ENCODE assay signal across 30 mouse cellular contexts in genomic region chr15:82896336-82896735, GRCm38 (mm10).
DNase-seq lines count a peak whose midpoint lies in the region; ATAC-seq and TF ChIP-seq lines count a peak whose summit lies in the region.
"Had no signal": no experiment of that assay in that cellular context is flagged by ENCODE, and none has a peak within 500 bp of the region (broad histone marks: within the 10 kb centered on the region; RNA-seq: fewer than 3 reads in every experiment).

No protein-coding gene starts in this region.

- TF ChIP-seq CTCF in MEL (IDR thresholded peaks at IDR 0.05 in 2 of 3, conservative IDR thresholded peaks at IDR 0.05 in 1 of 3; ENCODE audit: control insufficient read depth in 1 of 3, insufficient read depth in 1 of 3, low read depth in 2 of 3, low read length in 3 of 3, poor library complexity in 1 of 3, severe bottlenecking in 1 of 3) = peak in 1 of 3 experiments; percentile 3; a peak in 1 of 6 replicates

- no peak for TF ChIP-seq POLR2A in MEL (IDR thresholded peaks at IDR 0.05; ENCODE audit: control insufficient read depth in 1 of 2, insufficient read depth in 1 of 2, low read depth in 1 of 2, low read length in 2 of 2, poor library complexity in 1 of 2)

- H3K4me3 ChIP-seq in liver, embryonic 12.5 days = no peak overlapping the region
- H3K4me3 ChIP-seq in MEL (ENCODE audit: control insufficient read depth in 1 of 2, insufficient read depth in 1 of 2, low read depth in 2 of 2, low read length in 2 of 2) = peak overlapping the region in 1 of 2 experiments; percentile 30; a peak in 2 of 4 replicates
- H3K4me3 ChIP-seq in midbrain, embryonic 16.5 days (ENCODE audit: low read depth, low read length) = no peak overlapping the region
- H3K4me3 ChIP-seq: erythroblast, embryonic 14.5 days; hindbrain, embryonic 12.5 days; limb, embryonic 13.5 days; midbrain, embryonic 13.5 days; neural tube, embryonic 15.5 days had no signal

- H3K27ac ChIP-seq in liver, embryonic 12.5 days = no peak overlapping the region
- no peak overlapping the region for H3K27ac ChIP-seq in MEL (ENCODE audit: control insufficient read depth, low read depth, low read length)
- H3K27ac ChIP-seq in midbrain, embryonic 16.5 days (ENCODE audit: low read length) = no peak overlapping the region
- H3K27ac ChIP-seq: hindbrain, embryonic 12.5 days; hindbrain, postnatal 0 days; limb, embryonic 13.5 days; midbrain, embryonic 13.5 days; neural tube, embryonic 15.5 days; stomach, postnatal 0 days had no signal

- WGBS in liver, embryonic 12.5 days (ENCODE audit: insufficient replicate concordance) = 27% methylated on average over 1 of the region's 1 CpGs
- 74% methylated on average over 1 of the region's 1 CpGs for WGBS in midbrain, embryonic 16.5 days

- TF ChIP-seq RAD21 in MEL (IDR thresholded peaks at IDR 0.05; ENCODE audit: low read depth, low read length) = no peak

- TF ChIP-seq EP300 in MEL (IDR thresholded peaks at IDR 0.05; ENCODE audit: low read depth in 1 of 2, low read length in 2 of 2) = no peak

- no peak for ATAC-seq in liver, embryonic 12.5 days
- no peak for ATAC-seq in midbrain, embryonic 16.5 days
- no peak for ATAC-seq in frontal cortex, adult (ENCODE audit: low TSS enrichment)
- ATAC-seq: forebrain, embryonic 16.5 days; hindbrain, postnatal 0 days; intestine, embryonic 16.5 days; midbrain, embryonic 13.5 days had no signal

- H3K27me3 ChIP-seq in liver, embryonic 12.5 days (replicated peaks) = no peaks in the 10 kb centered on the region
- H3K27me3 ChIP-seq in MEL (ENCODE audit: control insufficient read depth in 1 of 2, insufficient read depth in 2 of 2, low read length in 2 of 2) = no peaks in the 10 kb centered on the region
- no peaks in the 10 kb centered on the region for H3K27me3 ChIP-seq in midbrain, embryonic 16.5 days (ENCODE audit: control insufficient read depth, insufficient read depth, low read depth, low read length)
- H3K27me3 ChIP-seq: hindbrain, embryonic 12.5 days; limb, embryonic 13.5 days; neural tube, embryonic 15.5 days had no signal

- H3K4me1 ChIP-seq in liver, embryonic 12.5 days = peaks cover 51% of the 10 kb centered on the region
- H3K4me1 ChIP-seq in MEL (ENCODE audit: control insufficient read depth in 1 of 2, insufficient read depth in 2 of 2, low read length in 2 of 2) = peaks cover 27 to 34% of the 10 kb centered on the region in 2 experiments
- peaks cover 28% of the 10 kb centered on the region for H3K4me1 ChIP-seq in midbrain, embryonic 16.5 days (ENCODE audit: control insufficient read depth, insufficient read depth, low read length)

- 0 out of 2 replicates have a peak overlapping the region, but pooled peaks have one; percentile 12 for H3K9ac ChIP-seq in liver, embryonic 12.5 days
- H3K9ac ChIP-seq in MEL (ENCODE audit: control insufficient read depth, low read depth, low read length, poor library complexity, severe bottlenecking) = no peak overlapping the region
- H3K9ac ChIP-seq in midbrain, embryonic 16.5 days (ENCODE audit: low read depth, low read length) = no peak overlapping the region
- H3K9ac ChIP-seq: hindbrain, embryonic 12.5 days; limb, embryonic 13.5 days; midbrain, embryonic 13.5 days; neural tube, embryonic 15.5 days had no signal

- peaks cover 3% of the 10 kb centered on the region; the same call in 1 of the 2 replicates for H3K36me3 ChIP-seq in liver, embryonic 12.5 days
- H3K36me3 ChIP-seq in MEL (ENCODE audit: control insufficient read depth in 1 of 2, insufficient read depth in 2 of 2, low read length in 2 of 2) = peaks cover 0 to 48% of the 10 kb centered on the region in 2 experiments; a peak in 3 of 4 replicates
- no peaks in the 10 kb centered on the region for H3K36me3 ChIP-seq in midbrain, embryonic 16.5 days (ENCODE audit: control insufficient read depth, insufficient read depth, low read length)
- H3K36me3 ChIP-seq: hindbrain, embryonic 12.5 days; limb, embryonic 13.5 days; midbrain, embryonic 13.5 days; neural tube, embryonic 15.5 days had no signal

- DNase-seq in liver (no peak), 3T3-L1 (ENCODE audit: low read depth, low spot score) (peak; percentile 42), MEL (ENCODE audit: low read depth, low spot score) (peak; percentile 30)
- DNase-seq in naive thymus-derived CD4-positive, alpha-beta T cell, adult 2 months (ENCODE audit: low read depth) = peak; percentile 54
- DNase-seq: adrenal gland, adult 2 months; adrenal gland, postnatal 36 days; cerebellum, adult 2 months; cerebellum, postnatal 14 days; gastrocnemius, postnatal 10 days; heart, postnatal 36 days; kidney, adult 9 months; kidney, postnatal 10 days; lung, postnatal 36 days; retina, postnatal 1 day; right cerebral cortex, postnatal 14 days; thymus, adult 18-20 months; thymus, postnatal 36 days had no signal

- H3K79me2 ChIP-seq in MEL (ENCODE audit: control insufficient read depth, insufficient read depth, low read length, poor library complexity) = peaks cover 67% of the 10 kb centered on the region

- H3K9me3 ChIP-seq in liver, embryonic 12.5 days (replicated peaks) = no peaks in the 10 kb centered on the region
- H3K9me3 ChIP-seq in MEL (replicated peaks; ENCODE audit: insufficient read depth, low read length) = no peaks in the 10 kb centered on the region
- H3K9me3 ChIP-seq in midbrain, embryonic 16.5 days (replicated peaks; ENCODE audit: control insufficient read depth, low read length, poor library complexity, severe bottlenecking) = no peaks in the 10 kb centered on the region
- H3K9me3 ChIP-seq: hindbrain, embryonic 12.5 days; limb, embryonic 13.5 days; midbrain, embryonic 13.5 days; neural tube, embryonic 15.5 days had no signal

- H3K4me2 ChIP-seq in liver, embryonic 12.5 days = peak overlapping the region; percentile 23; the same call in 1 of the 2 replicates
- no peak overlapping the region for H3K4me2 ChIP-seq in midbrain, embryonic 16.5 days (ENCODE audit: low read length)
- H3K4me2 ChIP-seq: heart, embryonic 11.5 days; hindbrain, embryonic 12.5 days; limb, embryonic 13.5 days; midbrain, embryonic 13.5 days; neural tube, embryonic 15.5 days had no signal

TF ChIP-seq in MEL, 35 proteins besides CTCF, POLR2A, EP300 and RAD21:
- no peak for TF ChIP-seq MAX (IDR thresholded peaks at IDR 0.05; ENCODE audit: low read length)
- no peak for TF ChIP-seq TBP (IDR thresholded peaks at IDR 0.05; ENCODE audit: low read depth, low read length)
- TF ChIP-seq CHD2 (IDR thresholded peaks at IDR 0.05; ENCODE audit: low read length) = no peak
- TF ChIP-seq MAZ (IDR thresholded peaks at IDR 0.05; ENCODE audit: low read depth, low read length) = no peak
- no peak for TF ChIP-seq ETS1 (IDR thresholded peaks at IDR 0.05; ENCODE audit: low read depth, low read length)
- TF ChIP-seq TAL1 (IDR thresholded peaks at IDR 0.05; ENCODE audit: low read length) = no peak
- no peak for TF ChIP-seq ZMIZ1 (IDR thresholded peaks at IDR 0.05; ENCODE audit: low read depth, low read length)
- 0 out of 2 replicates have a peak, but pooled peaks have one; percentile 21 for TF ChIP-seq GATA1 (IDR thresholded peaks at IDR 0.05; ENCODE audit: low read depth, low read length)
- TF ChIP-seq E2F4 (IDR thresholded peaks at IDR 0.05; ENCODE audit: borderline replicate concordance, low read depth, low read length) = no peak
